Mouse (Mus musculus): Measurements from ENCODE around the gene Large2. TPM values are rescaled to one million over a fixed set of nuclear protein-coding genes. Genes with fewer than 3 reads are reported as not detected.

The Large2 gene
- total RNA-seq (2014; rRNA removed) (1.4 TPM in 2 replicates), polyA plus RNA-seq (2015; fragmentation: Nextera tagmentation; extraction: Ambion mirVana) (1.5 and 1.6 TPM in 2 replicates)

- Histone ChIP-seq H3K9ac (replicated peaks; ENCODE audit: low read length, poor library complexity, severe bottlenecking) (peak within 1 kb of the TSS; percentile 60), H3K4me3 (ENCODE audit: low read depth, low read length) (peak within 1 kb of the TSS; percentile 60), H3K27ac (ENCODE audit: low read depth, low read length) (peak within 1 kb of the TSS; percentile 74), H3K4me2 (ENCODE audit: low read depth, low read length, poor library complexity, severe bottlenecking) (peak within 1 kb of the TSS; percentile 90), H3K27me3 (ENCODE audit: insufficient read depth, low read length) (peaks cover 8% of the 10 kb centered on the region; the same call in 1 of the 2 replicates), H3K9me3 (ENCODE audit: low read length) (no peaks in the 10 kb centered on the region), H3K4me1 (ENCODE audit: insufficient read depth, low read length) (peaks cover 28% of the 10 kb centered on the region), H3K36me3 (ENCODE audit: insufficient read depth, low read length) (peaks cover 16% of the 10 kb centered on the region)
- no peak for TF ChIP-seq CTCF (IDR thresholded peaks at IDR 0.05)
- peak; percentile 69 for DNase-seq (ENCODE audit: low spot score)
- ATAC-seq (ENCODE audit: low FRiP score), result peak; percentile 36; the same call in 1 of the 2 replicates
- 5% methylated on average over 16 of the region's 16 CpGs for WGBS
These were observed at the start of gene Large2, which contains the start of gene Pex16 for GRCm38 (mm10) chr2:92374514-92374913. Large2 (minus strand) TSS chr2:92374869. Pex16 (plus strand) TSS chr2:92374676.

GRCm38 (mm10) chr2:92423702-92424461 is 49.2 kb upstream of the Large2 start:
- Histone ChIP-seq H3K9me3 (ENCODE audit: low read length) (no peaks in the 10 kb centered on the region), H3K27me3 (ENCODE audit: insufficient read depth, low read length) (no peaks in the 10 kb centered on the region), H3K9ac (replicated peaks; ENCODE audit: low read length, poor library complexity, severe bottlenecking) (no peak overlapping the region; the same call in 1 of the 2 replicates), H3K4me1 (ENCODE audit: insufficient read depth, low read length) (0 out of 2 replicates have a peak, but pooled peaks cover 6% of the 10 kb centered on the region), H3K4me3 (ENCODE audit: low read depth, low read length) (no peak overlapping the region), H3K27ac (ENCODE audit: low read depth, low read length) (peak overlapping the region; percentile 71), H3K4me2 (ENCODE audit: low read depth, low read length, poor library complexity, severe bottlenecking) (no peak overlapping the region), H3K36me3 (ENCODE audit: insufficient read depth, low read length) (peaks cover 55% of the 10 kb centered on the region)
- ATAC-seq (ENCODE audit: low FRiP score) (peak; percentile 48), DNase-seq (ENCODE audit: low spot score) (peak; percentile 75)
- WGBS, result 53% methylated on average over 9 of the region's 9 CpGs
- no peak for TF ChIP-seq CTCF (IDR thresholded peaks at IDR 0.05)

GRCm38 (mm10) chr2:92423156-92423555 is 48.5 kb upstream of the Large2 start:
- H3K36me3 ChIP-seq (ENCODE audit: insufficient read depth, low read length), result peaks cover 62% of the 10 kb centered on the region
- DNase-seq (ENCODE audit: low spot score), result no peak
- no peak overlapping the region for H3K9ac ChIP-seq (replicated peaks; ENCODE audit: low read length, poor library complexity, severe bottlenecking)

GRCm38 (mm10) chr2:92422388-92423135 is 47.9 kb upstream of the Large2 start:
- Histone ChIP-seq H3K36me3 (ENCODE audit: insufficient read depth, low read length) (peaks cover 68% of the 10 kb centered on the region), H3K4me2 (ENCODE audit: low read depth, low read length, poor library complexity, severe bottlenecking) (no peak overlapping the region), H3K27me3 (ENCODE audit: insufficient read depth, low read length) (no peaks in the 10 kb centered on the region), H3K4me3 (ENCODE audit: low read depth, low read length) (no peak overlapping the region), H3K9ac (replicated peaks; ENCODE audit: low read length, poor library complexity, severe bottlenecking) (no peak overlapping the region), H3K27ac (ENCODE audit: low read depth, low read length) (peak overlapping the region; percentile 71; the same call in 1 of the 2 replicates), H3K9me3 (ENCODE audit: low read length) (no peaks in the 10 kb centered on the region), H3K4me1 (ENCODE audit: insufficient read depth, low read length) (0 out of 2 replicates have a peak, but pooled peaks cover 6% of the 10 kb centered on the region)
- TF ChIP-seq CTCF (IDR thresholded peaks at IDR 0.05), result peak; percentile 59
- ATAC-seq (ENCODE audit: low FRiP score), result no peak
- whole genome bisulfite sequencing, result 81% methylated on average over 10 of the region's 10 CpGs
- peak; percentile 43 for DNase-seq (ENCODE audit: low spot score)

More at GRCm38 (mm10) chr2:92423156-92423555, 48.5 kb upstream of the Large2 start:
- Histone ChIP-seq H3K27ac (ENCODE audit: low read depth, low read length) (peak overlapping the region; percentile 71; the same call in 1 of the 2 replicates), H3K27me3 (ENCODE audit: insufficient read depth, low read length) (no peaks in the 10 kb centered on the region), H3K4me1 (ENCODE audit: insufficient read depth, low read length) (0 out of 2 replicates have a peak, but pooled peaks cover 6% of the 10 kb centered on the region), H3K4me3 (ENCODE audit: low read depth, low read length) (no peak overlapping the region), H3K9me3 (ENCODE audit: low read length) (no peaks in the 10 kb centered on the region), H3K4me2 (ENCODE audit: low read depth, low read length, poor library complexity, severe bottlenecking) (no peak overlapping the region)
- no peak for ATAC-seq (ENCODE audit: low FRiP score)
- WGBS, result 89% methylated on average over 9 of the region's 9 CpGs
- TF ChIP-seq CTCF (IDR thresholded peaks at IDR 0.05), result no peak

GRCm38 (mm10) chr2:92421723-92422387 is 47.2 kb upstream of the Large2 start:
- 0 out of 2 replicates have a peak, but pooled peaks cover 6% of the 10 kb centered on the region for H3K4me1 ChIP-seq (ENCODE audit: insufficient read depth, low read length)
- H3K4me2 ChIP-seq (ENCODE audit: low read depth, low read length, poor library complexity, severe bottlenecking), result no peak overlapping the region
- TF ChIP-seq CTCF (IDR thresholded peaks at IDR 0.05), result no peak
- H3K27ac ChIP-seq (ENCODE audit: low read depth, low read length), result no peak overlapping the region
- 91% methylated on average over 7 of the region's 7 CpGs for WGBS
- no peaks in the 10 kb centered on the region for H3K27me3 ChIP-seq (ENCODE audit: insufficient read depth, low read length)
- no peak for DNase-seq (ENCODE audit: low spot score)
- no peak for ATAC-seq (ENCODE audit: low FRiP score)
- H3K9ac ChIP-seq (replicated peaks; ENCODE audit: low read length, poor library complexity, severe bottlenecking), result no peak overlapping the region
- H3K36me3 ChIP-seq (ENCODE audit: insufficient read depth, low read length), result peaks cover 75% of the 10 kb centered on the region
- no peaks in the 10 kb centered on the region for H3K9me3 ChIP-seq (ENCODE audit: low read length)
- no peak overlapping the region for H3K4me3 ChIP-seq (ENCODE audit: low read depth, low read length)
